Mouse (Mus musculus): ENCODE data around the gene Pnlip. TPM values are rescaled to one million over a fixed set of nuclear protein-coding genes. Genes with fewer than 3 reads are reported as not detected.

Pnlip gene
- 7.3 and 8.0 TPM in 2 replicates for polyA plus RNA-seq (2015; fragmentation: Nextera tagmentation; extraction: Ambion mirVana)

GRCm38 (mm10) chr19:58652198-58652597 is at the start of gene Pnlip:
Gene Pnlip, plus strand, starts transcription at chr19:58652498.

GRCm38 (mm10) chr19:58728445-58729031 is 76.2 kb downstream of the Pnlip start, which contains the start of gene Pnliprp1:
Gene Pnliprp1, plus strand, starts transcription at chr19:58728887.

Other genes with a start within 250 kb of the Pnlip start
- 59.3 and 59.6 TPM in 2 replicates for gene Gfra1, start 196.6 kb upstream of the Pnlip start, polyA plus RNA-seq (2015; fragmentation: Nextera tagmentation; extraction: Ambion mirVana)
- gene Ccdc172, start 140.5 kb upstream of the Pnlip start, polyA plus RNA-seq (2015; fragmentation: Nextera tagmentation; extraction: Ambion mirVana): 0.49 and 0.70 TPM in 2 replicates
- 0.23 and 0.35 TPM in 2 replicates for gene Pnliprp1, start 76.4 kb downstream of the Pnlip start, polyA plus RNA-seq (2015; fragmentation: Nextera tagmentation; extraction: Ambion mirVana)
- gene Pnliprp2, start 107.2 kb downstream of the Pnlip start, polyA plus RNA-seq (2015; fragmentation: Nextera tagmentation; extraction: Ambion mirVana): 0.19 and 0.24 TPM in 2 replicates
- not detected in 2 replicates for gene 1700019N19Rik, start 142.0 kb downstream of the Pnlip start, polyA plus RNA-seq (2015; fragmentation: Nextera tagmentation; extraction: Ambion mirVana)